Mouse (Mus musculus) embryo, embryonic 11 days (tissue): Measurements from ENCODE around the gene Mybpc1.

Experiments
- DNase-seq: peaks from one replicate; pipeline ENCODE4 v3.0.0-alpha.2; 2015

Mybpc1 gene

DNA sequence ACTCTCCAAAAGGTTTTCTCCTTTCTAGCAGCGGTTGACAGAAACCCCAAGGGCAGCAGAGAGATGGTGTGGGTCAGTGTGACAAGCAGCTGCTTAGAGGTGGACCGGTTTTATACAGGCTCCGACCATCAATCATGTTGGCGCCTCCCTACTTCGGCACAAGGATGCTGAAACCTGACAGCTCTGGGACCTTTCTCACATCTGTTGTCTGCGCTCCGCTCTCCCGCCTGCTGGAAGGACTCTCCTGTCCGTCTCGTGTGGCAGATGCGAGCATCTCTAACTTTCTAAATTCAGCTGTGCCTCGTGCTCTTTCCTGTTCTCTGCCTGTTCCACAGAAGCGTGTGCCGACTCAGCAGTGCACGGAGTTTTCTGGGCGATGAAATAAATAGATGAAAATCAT is at the start of gene Mybpc1:
Gene Mybpc1 (minus strand): TSS at position 210 of the 400 bp plus-strand sequence.
- DNase-seq, result peak; percentile 78

- no peak for DNase-seq
Measured at GRCm38 (mm10) chr10:88645448-88645847, 40.5 kb upstream of the Mybpc1 start.

DNA sequence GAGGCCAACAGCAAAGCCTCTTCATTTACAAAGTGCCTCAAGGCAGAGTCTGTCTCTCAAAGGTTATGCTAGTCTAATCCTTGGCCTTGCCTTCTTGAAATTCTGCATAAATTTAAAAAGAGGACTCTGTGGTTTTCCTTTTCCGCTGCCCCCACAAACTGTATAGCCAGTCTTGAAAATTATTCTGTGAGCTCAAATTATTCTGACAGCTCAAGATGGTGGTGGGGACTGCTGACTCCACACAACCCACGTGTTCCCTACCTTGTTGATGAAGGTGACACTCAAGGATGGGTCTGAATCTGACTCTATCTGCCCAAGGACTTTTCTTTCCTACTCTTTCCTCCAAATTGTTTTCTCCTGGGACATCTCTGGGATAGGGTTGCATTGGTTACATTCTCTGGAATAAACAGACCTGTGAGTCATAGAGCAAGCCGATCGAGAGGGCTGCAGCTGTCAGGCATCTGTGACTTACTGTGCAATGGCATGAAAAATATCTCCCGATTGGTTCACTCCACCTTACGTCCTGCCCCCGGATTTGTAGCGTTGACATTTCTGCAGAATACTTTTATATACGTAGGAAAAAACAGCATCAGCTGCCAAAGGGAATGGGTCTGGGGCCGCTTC is 26.5 kb upstream of the Mybpc1 start:
- no peak for DNase-seq

DNA sequence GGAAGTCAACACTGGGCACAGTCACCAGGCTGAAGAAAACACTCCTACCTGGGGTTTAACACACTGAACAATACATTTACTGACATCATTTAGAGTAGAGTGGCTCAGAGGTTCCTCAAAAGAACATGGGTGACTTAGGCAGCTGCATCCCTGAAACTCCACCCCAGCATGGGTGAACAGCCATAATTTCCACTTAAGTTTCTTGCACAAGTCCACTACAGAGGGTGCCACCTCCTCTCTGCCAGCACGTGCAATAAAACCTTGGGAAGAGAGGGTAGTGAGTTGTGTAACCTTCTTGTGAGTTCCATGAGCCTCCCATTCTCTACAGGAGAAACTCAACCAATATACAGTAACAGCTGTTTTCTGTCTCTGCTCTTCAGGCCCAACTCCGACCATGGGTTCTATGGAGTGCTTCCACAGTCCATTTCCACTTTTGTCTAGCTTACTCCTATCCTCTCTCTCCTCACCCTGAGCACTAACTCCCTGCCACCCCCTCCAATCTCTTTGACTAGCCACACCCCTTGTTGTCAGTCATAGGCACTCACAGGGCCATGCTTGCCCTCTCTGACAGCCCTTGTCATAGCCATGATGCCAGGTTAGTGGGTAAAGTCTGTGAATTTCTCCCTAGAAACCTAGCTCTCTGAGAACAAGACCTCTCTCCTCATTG is 25.8 kb upstream of the Mybpc1 start:
- no peak for DNase-seq

- DNase-seq, result no peak
Measured at GRCm38 (mm10) chr10:88627052-88627451, 22.1 kb upstream of the Mybpc1 start.

DNA sequence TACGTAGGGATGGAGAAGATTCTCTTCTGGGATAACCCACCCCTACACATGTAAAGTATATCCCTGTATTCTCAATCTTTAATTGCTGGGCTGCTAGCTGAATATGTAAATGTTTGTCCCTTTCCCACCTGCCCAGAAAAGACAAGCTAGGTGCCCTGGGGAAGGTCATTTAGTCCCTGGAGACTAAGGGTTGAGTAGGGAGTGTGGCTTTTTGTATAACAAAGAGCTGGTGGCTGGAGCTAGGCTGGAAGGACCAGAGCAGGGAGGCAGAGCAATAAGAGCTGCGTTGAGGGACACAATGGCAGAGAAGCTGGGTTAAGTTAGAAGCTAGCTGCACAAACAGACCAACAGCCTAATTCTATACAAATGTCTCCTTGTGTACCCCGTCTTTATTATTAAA is 21.2 kb upstream of the Mybpc1 start:
- no peak for DNase-seq

GRCm38 (mm10) chr10:88624300-88624699 is 19.3 kb upstream of the Mybpc1 start:
- no peak for DNase-seq

DNA sequence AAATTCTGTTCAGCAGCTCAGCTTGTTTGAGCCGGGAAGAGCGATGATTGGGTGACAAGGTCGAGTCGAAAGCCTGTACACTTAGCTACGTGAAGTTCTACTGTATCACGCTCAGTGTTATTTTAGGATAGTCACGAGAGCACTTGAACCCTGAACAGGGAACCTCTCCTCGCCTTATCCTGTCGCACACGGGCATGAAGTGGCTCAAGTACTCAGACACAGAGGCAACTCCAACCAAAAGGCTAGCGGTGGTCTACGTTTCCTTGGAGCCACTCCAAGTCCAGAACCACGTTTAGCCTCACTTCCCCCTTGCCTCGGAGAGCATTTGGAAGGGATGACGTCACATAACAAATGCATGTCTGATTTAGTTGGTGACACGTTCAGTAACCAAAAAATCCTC is 17.7 kb upstream of the Mybpc1 start:
- DNase-seq, result no peak

DNA sequence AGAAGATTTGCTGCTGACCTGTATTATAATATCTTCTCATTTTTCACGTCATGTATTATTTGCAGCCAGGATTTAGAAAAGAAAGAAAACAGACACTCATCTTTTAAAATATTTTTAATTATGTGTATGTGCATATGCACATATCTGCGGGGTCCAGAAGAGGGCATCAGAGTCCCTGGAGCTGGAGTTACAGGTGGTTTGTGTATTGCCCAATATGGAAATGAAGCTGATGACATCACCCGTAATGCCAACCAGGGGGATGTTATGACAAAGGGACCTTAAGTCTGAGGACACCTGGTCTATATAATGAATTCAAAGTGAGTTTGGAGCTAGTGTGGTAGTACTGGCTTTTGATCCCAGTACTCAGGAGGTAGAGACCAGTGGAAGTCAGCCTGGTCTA is 15.9 kb upstream of the Mybpc1 start:
- DNase-seq, result no peak

DNA sequence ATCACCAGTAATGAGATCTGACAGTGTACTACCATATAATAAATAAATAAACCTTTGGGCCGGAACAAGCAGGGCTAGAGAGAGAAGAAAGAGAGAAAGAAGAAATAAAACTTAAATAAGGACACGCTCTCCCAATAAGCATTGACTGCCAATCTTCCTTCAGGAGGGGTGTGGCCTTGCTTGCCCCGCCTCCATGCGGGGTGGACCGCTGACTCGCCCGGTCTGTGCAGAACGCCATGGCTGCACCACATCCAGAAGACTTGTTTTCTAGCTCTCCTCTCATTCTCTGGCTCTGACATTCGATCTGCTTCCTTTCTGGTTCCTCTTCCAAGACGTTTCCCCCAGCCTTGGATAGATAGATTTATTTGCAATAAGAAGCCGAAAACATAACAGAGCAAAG is 8.1 kb upstream of the Mybpc1 start:
- no peak for DNase-seq

DNA sequence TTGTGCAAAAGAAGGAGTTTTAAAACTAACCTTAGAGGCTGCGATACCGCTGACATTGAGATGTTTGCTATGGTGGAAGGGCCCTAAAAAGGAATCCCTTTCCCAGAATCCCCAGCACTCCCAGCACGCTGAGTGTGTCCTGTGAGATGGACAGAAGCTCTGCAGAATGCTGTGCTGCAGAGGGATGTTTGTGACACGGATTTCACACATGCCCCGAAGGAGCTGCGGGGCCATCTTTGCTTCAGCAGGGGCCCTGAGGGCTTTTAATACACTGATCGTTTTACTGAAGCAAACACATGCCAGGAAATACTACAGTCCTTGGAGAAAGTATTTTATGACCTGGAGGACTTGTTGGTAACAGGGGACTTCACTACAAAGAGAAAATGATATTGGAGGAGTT is 1.7 kb upstream of the Mybpc1 start:
- DNase-seq, result no peak

GRCm38 (mm10) chr10:88606065-88606464 is 1.1 kb upstream of the Mybpc1 start:
- DNase-seq, result peak; percentile 27

GRCm38 (mm10) chr10:88603773-88604172 is 1.2 kb downstream of the Mybpc1 start:
- peak; percentile 17 for DNase-seq

DNA sequence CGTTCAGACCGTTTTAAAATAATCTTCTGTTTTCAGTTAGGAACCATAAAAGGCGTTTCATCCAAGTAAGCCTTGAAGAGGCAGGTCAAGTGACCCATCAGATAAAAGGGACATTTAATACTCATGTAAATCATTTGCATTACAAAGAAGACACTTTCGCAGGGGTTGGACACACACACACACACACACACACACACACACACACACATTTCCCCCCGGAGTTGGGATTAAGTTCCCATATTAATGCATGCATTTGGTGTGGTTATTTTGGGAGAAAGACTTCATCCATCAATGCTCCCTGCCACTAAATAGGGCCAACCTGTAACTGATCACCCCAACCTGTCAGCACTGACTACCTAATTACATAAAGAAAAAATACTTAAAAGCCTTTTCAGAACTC is 1.7 kb downstream of the Mybpc1 start:
- peak; percentile 38 for DNase-seq

DNA sequence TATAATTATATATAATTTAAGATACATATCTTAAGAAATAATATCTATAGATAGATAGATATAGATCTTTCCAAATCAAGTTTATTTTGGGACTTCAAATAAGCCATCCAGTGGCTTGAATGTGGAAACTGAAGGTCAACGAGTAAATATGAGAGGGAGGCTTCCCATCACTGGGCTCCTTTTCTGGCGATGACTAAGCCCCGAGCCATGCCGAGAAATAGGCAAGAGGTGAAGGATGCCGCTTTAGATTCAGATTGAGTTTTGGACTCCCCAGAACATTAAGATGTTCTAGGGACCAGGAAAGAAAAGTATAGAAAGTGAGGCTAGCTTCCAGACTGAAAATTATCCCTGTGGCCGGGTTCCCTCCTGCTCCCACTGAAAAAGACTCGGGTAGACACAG is 4.4 kb downstream of the Mybpc1 start:
- no peak for DNase-seq

- DNase-seq, result no peak
Measured at GRCm38 (mm10) chr10:88592316-88592715, 12.6 kb downstream of the Mybpc1 start.

- DNase-seq, result no peak
Measured at GRCm38 (mm10) chr10:88591042-88591441, 13.9 kb downstream of the Mybpc1 start.

DNA sequence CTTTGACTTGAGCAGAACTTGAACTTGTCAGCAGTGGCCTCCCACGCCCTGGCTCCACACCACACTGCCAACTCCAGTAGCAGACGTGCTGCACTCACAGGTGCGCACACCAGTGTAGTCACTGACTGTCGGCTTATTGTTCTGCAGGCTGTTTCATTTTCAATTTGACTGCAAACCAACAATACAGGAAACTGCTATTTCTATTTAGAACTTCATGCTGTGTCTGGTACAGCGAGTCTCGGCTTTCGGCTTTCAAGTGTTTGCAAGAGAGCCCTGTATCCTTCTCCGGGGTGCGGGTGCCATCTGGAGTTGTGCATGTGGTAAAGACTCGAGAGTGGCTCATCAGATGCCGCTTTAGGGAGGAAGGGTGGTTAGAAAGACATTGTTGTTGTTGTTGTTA is 20.5 kb downstream of the Mybpc1 start:
- no peak for DNase-seq

GRCm38 (mm10) chr10:88580786-88581185 is 24.2 kb downstream of the Mybpc1 start:
- DNase-seq, result no peak

- DNase-seq, result no peak
Measured at GRCm38 (mm10) chr10:88578651-88579050, 26.3 kb downstream of the Mybpc1 start.

GRCm38 (mm10) chr10:88574115-88574635 is 30.8 kb downstream of the Mybpc1 start:
- DNase-seq, result no peak

DNA sequence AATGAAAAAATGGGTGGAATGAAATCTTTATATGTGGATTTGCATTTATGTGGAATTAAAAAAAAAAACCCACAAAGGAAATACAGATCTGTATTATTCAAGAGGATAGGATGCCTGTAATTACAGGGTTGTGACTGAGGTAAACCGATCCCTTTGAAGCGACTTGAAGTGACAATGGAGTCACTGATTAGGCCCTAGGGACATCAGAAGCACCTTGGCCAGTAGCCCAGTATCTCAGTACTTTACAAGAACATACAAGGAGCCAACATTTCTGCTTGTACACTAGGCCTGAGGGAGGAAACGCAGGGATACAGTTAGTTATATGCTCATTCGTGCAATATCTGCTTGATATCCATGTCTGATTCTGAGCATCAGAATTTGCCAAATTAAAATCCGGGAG is 32.8 kb downstream of the Mybpc1 start:
- no peak for DNase-seq

- DNase-seq, result no peak
Measured at GRCm38 (mm10) chr10:88557046-88557445, 47.9 kb downstream of the Mybpc1 start.

- DNase-seq, result no peak
Measured at GRCm38 (mm10) chr10:88552738-88553137, 52.2 kb downstream of the Mybpc1 start.

- no peak for DNase-seq
Measured at GRCm38 (mm10) chr10:88550225-88550624, 54.7 kb downstream of the Mybpc1 start.
